Mouse (Mus musculus): Measurements from ENCODE around the gene Dsel.

- TF ChIP-seq CTCF (IDR thresholded peaks at IDR 0.05; ENCODE audit: borderline replicate concordance, extremely low read depth, insufficient read depth, insufficient read length) (no peak), POLR2A (IDR thresholded peaks at IDR 0.05; ENCODE audit: borderline replicate concordance, extremely low read depth, insufficient read depth, insufficient read length, poor library complexity, severe bottlenecking) (no peak)
Observed at GRCm38 (mm10) chr1:111852439-111852838, 12.3 kb downstream of the Dsel start.

All from brain, embryonic 14.5 days (tissue).